ENCODE assay signal across 9 mouse cellular contexts in the genomic region with DNA sequence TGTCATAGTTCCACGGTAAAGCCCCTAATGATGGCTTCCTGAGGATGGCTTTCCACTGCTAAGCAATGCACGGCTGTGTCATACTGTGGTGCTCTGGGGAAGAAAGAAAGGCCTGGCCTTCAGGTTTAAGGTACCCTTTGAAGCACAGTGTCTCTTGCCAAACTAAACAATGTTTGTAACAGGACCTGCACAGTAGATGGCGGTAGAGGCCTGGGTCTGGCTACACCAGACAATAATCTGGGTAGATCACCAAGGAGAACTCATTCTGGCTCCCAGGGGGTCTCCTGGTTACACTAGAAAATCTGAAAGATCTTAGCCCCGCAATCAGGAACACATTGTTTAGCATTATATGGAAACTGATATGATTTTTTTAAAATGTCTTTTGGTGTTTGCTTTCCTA.
A peak's percentile ranks its signal among the peaks of the same experiment; 100 is the strongest.
DNase-seq lines count a peak whose midpoint lies in the region; ATAC-seq lines count a peak whose summit lies in the region.
"Had no signal": no experiment of that assay in that cellular context is flagged by ENCODE, and none has a peak within 500 bp of the region (broad histone marks: within the 10 kb centered on the region; RNA-seq: fewer than 3 reads in every experiment).

No protein-coding gene starts in this region.

- no peaks in the 10 kb centered on the region for H3K27me3 ChIP-seq in embryonic facial prominence, embryonic 11.5 days (ENCODE audit: control insufficient read depth, insufficient read depth, low read length)
- 0 out of 2 replicates have a peak, but pooled peaks cover 2% of the 10 kb centered on the region for H3K27me3 ChIP-seq in limb, embryonic 11.5 days (ENCODE audit: control insufficient read depth, insufficient read depth, low read length)

- H3K36me3 ChIP-seq in embryonic facial prominence, embryonic 11.5 days (replicated peaks; ENCODE audit: control insufficient read depth, insufficient read depth, low read depth, low read length) = no peaks in the 10 kb centered on the region
- no peaks in the 10 kb centered on the region for H3K36me3 ChIP-seq in limb, embryonic 11.5 days (ENCODE audit: control insufficient read depth, insufficient read depth, low read length)

- 42% methylated on average over 4 of the region's 4 CpGs for WGBS in embryonic facial prominence, embryonic 11.5 days
- WGBS in limb, embryonic 11.5 days = 48% methylated on average over 4 of the region's 4 CpGs

- H3K9ac ChIP-seq in embryonic facial prominence, embryonic 11.5 days (replicated peaks; ENCODE audit: low read length) = no peak overlapping the region
- H3K9ac ChIP-seq in limb, embryonic 11.5 days (ENCODE audit: low read length) = no peak overlapping the region

- H3K27ac ChIP-seq in embryonic facial prominence, embryonic 11.5 days (replicated peaks; ENCODE audit: low read depth, low read length) = no peak overlapping the region
- no peak overlapping the region for H3K27ac ChIP-seq in limb, embryonic 11.5 days (replicated peaks; ENCODE audit: low read depth, low read length)

- no peak overlapping the region for H3K4me3 ChIP-seq in embryonic facial prominence, embryonic 11.5 days (ENCODE audit: low read depth, low read length)
- no peak overlapping the region for H3K4me3 ChIP-seq in limb, embryonic 11.5 days (ENCODE audit: low read depth, low read length)
- H3K4me3 ChIP-seq: megakaryocyte, embryonic 14.5 days had no signal

- no peak overlapping the region for H3K4me2 ChIP-seq in embryonic facial prominence, embryonic 11.5 days (ENCODE audit: low read depth, low read length)
- H3K4me2 ChIP-seq in limb, embryonic 11.5 days (ENCODE audit: low read depth, severe bottlenecking) = no peak overlapping the region

- no peak for ATAC-seq in embryonic facial prominence, embryonic 11.5 days (replicated peaks; ENCODE audit: insufficient number of reproducible peaks, low FRiP score, low TSS enrichment, low read depth)
- no peak for ATAC-seq in limb, embryonic 11.5 days (ENCODE audit: insufficient number of reproducible peaks, low FRiP score, low TSS enrichment, low read depth)
- ATAC-seq in inflammation-experienced regulatory T-cells, adult 6 months = no peak

- peak; percentile 7 for DNase-seq in gastrocnemius, postnatal 10 days
- DNase-seq in gastrocnemius, adult 18-20 months (ENCODE audit: low spot score) = no peak
- peak; percentile 67 for DNase-seq in testis, postnatal 10 days (ENCODE audit: low spot score)
- DNase-seq in testis, postnatal 14 days (ENCODE audit: low spot score) = no peak
- peak; percentile 74 for DNase-seq in embryonic facial prominence, embryonic 11.5 days (ENCODE audit: low spot score)
- DNase-seq in limb, embryonic 11.5 days (ENCODE audit: low spot score) = peak; percentile 73
- no peak for DNase-seq in urinary bladder, postnatal 36 days (ENCODE audit: low spot score in 2 of 2)

- no peaks in the 10 kb centered on the region for H3K9me3 ChIP-seq in embryonic facial prominence, embryonic 11.5 days (replicated peaks; ENCODE audit: control insufficient read depth, low read length)
- H3K9me3 ChIP-seq in limb, embryonic 11.5 days (ENCODE audit: control insufficient read depth, low read length) = no peaks in the 10 kb centered on the region
- H3K9me3 ChIP-seq: megakaryocyte, embryonic 14.5 days had no signal

- no peaks in the 10 kb centered on the region for H3K4me1 ChIP-seq in embryonic facial prominence, embryonic 11.5 days (ENCODE audit: control insufficient read depth, insufficient read depth, low read length)
- H3K4me1 ChIP-seq in limb, embryonic 11.5 days (ENCODE audit: control insufficient read depth, insufficient read depth, low read length) = no peaks in the 10 kb centered on the region
- H3K4me1 ChIP-seq: megakaryocyte, embryonic 14.5 days had no signal

Comparison
In these comparisons a context has a peak if more than half of its experiments do, and no peak if none do; other contexts are left out.
1. DNase-seq: peak in gastrocnemius, postnatal 10 days (single experiment), testis, postnatal 10 days (single experiment), embryonic facial prominence, embryonic 11.5 days (single experiment) and limb, embryonic 11.5 days (single experiment); none in gastrocnemius, adult 18-20 months (single experiment), testis, postnatal 14 days (single experiment) and urinary bladder, postnatal 36 days (0 of 2).